Mouse (Mus musculus) large intestine, adult 2 months (tissue): ENCODE data around the gene Sergef. TPM values are rescaled to one million over a fixed set of nuclear protein-coding genes. Genes with fewer than 3 reads are reported as not detected.

Experiments
- DNase-seq: peaks from one replicate; pipeline ENCODE4 v3.0.0-alpha.2; 2012; ENCODE audit warnings: low read depth, low spot score
- WGBS: fragments of 180-500 bp; shearing (Covaris S2); methylation state at CpG from one replicate; pipeline ENCODE4 v1.1.7; 2018; 5-methylcytosine and 5-hydroxymethylcytosine counted together
- polyA plus RNA-seq: library from polyadenylated mRNA; depleted of rRNA; stranded (reverse); fragments of >200 nt; gene quantifications from 2 replicates; pipeline ENCODE4 v1.2.3, GENCODE M21; 2012

The Sergef gene
- polyA plus RNA-seq, 1 experiment, result 8.1 TPM

DNA sequence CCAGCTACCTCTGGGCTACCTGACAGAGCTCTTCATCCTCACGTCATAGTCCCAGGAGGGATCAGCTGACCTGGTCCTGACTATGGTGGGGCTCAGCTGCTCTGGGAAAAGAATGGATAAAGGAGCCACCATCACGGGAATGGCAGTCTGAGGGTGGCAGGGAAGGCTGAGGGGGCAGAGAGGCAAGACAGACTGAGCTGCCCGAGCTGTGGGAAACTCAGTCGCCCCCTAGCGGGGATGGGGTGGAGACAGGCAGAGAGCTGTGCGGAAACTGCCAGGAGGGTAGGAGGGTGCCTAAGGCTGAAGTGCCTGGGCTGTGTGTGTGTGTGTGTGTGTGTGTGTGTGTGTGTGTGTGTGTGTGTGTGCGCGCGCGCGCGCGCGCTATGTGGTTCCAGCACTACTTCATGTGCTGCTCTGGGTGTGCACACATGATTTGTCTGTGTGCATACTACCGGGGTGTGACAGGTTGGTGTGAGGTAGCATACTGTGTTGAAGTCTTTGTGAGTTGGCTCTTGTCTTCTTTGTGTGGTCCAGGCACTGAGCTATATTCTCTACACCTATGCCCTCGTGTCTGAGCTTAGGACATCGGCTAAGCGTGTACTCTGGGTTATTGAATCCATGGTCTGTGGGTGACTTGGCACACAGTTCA, 216.7 kb downstream of the Sergef start:
- WGBS, result 57% methylated on average over 18 of the region's 18 CpGs
- no peak for DNase-seq

DNA sequence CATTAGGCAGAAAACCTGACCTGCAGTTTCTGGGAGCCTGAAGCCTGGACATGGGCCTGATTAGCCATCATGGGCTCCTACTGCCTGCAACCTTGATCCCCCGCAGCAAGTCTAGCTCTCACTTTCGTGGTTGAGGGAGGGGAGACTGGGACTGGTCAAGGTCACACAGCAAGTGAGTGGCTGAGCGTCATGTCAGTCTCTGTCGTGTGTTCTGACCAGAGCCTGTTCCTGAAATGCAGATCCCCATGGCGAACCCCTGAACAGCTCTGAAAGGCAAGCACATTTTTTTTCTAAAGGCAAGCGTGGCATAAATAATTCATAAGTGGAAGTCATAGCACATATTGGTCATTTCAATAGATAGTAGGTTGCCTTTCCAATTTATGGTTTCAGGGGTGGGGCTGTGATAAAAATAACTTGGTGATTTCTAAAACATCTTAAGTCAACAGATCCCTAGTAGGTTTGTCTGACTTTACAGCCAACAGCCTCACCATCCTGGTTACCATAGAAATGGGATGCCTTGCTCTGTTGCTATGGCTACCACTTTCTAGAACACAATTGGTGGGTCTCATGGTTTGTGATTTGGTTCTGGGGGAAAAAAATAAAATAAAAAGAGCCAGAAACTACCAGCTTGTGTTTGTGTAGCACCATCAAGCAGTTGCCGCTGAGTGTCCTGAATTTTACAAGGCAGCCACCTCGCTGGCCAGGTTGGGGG, 217.4 kb downstream of the Sergef start:
- DNase-seq, result no peak
- 61% methylated on average over 8 of the region's 8 CpGs for WGBS

DNA sequence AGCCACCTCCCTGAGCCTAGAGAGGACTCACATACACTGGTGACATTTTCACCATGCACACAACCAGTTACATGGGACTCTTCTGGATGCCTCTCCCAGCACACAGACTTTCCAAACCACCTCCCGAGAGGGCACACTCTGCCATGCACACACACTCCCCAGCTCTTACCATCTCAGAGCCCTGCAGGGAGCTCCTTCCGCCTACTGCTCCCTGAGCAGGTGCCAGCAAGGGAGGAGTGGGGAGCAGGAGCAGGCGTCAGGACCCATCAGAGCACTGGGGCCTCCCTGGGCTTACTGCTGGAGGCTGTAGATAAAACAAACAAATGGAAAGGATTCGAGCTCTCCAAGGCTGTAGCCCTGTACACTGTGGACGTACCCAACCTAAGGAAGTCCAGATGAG, 218.1 kb downstream of the Sergef start:
- no peak for DNase-seq
- 25% methylated on average over 5 of the region's 5 CpGs for WGBS

DNA sequence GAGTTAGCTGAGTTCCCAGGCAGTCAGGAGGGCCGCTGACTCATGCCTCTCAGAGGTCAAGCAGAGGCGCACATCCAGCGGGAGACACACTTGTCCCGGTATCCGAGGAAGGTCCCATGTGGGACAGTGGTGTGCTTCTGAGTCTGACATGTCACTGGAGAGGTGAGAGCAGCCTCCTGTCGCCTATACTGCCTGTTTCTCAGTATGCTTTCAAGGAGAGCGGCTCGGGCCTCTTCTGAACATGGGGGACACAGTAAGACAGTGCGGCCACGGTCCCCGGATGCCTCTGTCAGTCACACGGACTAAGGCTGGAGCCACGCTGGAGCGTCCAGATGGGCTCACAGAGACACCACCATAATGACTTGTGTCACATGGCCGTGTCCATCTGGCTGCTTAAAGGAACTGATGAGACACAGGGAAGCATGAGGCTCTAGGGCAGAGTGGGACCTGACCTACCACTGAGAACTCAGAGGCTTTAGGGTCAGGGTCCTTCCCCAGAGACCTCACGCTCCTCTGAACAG, 221.4 kb downstream of the Sergef start:
- 73% methylated on average over 16 of the region's 16 CpGs for WGBS
- no peak for DNase-seq

DNA sequence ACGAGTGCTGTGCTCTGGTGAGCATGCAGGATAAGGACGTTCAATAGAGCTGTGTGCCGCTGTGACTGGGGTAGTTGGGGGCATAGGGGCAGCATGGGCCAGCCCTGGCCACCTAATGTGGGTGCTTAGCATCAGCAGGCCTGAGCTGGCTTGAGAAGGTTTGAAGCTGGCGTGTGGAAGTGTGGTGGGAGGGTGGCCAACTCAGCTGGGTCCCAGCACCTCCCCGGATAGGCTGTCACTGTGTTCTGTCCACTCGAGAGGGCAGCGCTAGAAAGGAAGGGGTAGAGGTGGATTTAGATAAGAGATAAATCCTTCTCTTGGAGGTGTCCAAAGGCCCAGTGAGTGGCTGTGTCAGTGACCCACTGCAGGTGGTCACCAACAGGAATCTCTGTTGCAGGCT, 222.1 kb downstream of the Sergef start:
- WGBS, result 78% methylated on average over 7 of the region's 7 CpGs
- DNase-seq, result no peak

DNA sequence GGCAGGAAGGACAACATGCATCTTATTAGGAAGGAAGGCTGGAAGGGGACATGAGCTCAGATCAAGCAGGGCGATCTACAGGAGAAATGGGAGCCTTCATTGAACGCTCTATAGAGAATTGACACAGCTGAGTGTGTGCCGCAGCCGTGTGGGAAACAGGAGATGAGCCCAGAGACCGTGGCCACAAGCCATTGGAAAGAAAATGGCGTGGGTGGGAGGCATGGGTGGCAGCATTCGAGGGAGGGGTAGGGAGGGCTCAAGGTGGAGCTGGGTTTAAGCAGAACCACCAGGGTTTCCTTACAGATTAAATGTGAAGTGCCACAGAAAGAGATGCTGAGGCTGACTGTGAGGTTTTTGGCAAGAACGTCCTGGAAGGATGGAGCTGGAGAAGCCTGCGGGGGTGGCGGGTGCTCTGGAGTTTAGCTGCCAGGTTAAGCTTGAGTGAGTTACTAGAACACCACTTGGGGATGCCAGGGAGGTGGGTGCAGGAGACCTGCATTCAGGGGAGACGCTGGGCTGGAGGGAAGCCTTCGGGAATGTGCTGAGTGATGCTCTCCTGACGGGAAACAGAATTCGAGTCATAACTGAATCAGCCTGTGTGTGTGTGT, 223.7 kb downstream of the Sergef start:
- WGBS, result 71% methylated on average over 14 of the region's 14 CpGs
- no peak for DNase-seq

DNA sequence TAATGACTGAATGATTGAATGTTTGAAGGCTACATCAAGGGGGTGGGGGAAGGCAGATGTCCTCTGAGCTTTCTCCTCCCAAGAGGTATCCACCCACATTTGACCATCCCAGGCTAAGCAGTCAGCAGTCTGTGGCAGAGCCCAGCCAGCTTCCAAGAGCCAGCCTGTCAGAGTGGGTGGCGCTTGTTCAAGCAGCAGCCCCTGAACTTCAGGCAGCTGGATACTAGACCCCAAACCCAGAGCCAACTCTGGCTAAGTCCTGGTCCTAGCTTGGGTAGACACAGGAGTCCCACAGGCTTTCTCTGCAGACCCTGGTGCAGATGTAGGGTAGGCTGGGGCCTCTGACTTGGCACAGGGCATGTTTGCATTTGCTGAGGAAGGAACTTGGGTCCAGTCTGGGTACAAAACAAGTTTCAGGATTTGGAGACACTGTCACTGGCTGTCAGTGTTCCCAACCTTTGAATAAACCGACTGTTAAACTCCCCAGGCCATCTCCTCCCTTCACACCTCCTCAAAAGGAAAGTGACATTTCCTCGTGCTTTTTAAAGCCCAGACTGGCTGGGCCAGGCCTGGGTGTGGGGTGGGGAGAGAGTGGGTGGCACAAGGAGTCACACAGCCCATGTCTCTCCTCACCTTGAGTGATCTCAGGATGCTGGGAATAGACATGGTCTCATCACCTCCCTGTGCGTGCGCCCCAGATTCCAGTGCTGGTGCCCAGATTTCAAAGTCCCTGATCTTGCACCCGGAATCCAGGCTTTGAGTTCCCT, 225.5 kb downstream of the Sergef start:
- no peak for DNase-seq
- WGBS, result 59% methylated on average over 6 of the region's 6 CpGs

DNA sequence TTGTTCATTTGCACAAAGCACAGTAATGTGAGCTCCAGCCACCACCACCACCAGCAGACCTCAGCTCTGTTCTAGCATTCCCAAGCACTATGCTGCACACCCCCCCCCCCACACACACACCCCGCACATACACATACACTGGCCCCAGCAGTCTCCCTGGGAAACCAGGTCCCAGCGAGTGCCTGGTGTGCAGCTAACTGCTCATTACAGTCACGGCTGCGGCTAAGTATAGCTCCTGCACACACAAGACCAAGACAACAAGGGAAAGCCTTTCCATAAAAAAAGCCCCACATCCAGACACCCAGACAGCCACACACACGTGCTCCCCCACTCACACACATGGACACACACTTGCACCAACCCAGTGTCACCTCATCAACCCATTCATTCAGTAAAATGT, 226.8 kb downstream of the Sergef start:
- DNase-seq, result no peak
- whole genome bisulfite sequencing, result 77% methylated on average over 5 of the region's 5 CpGs

DNA sequence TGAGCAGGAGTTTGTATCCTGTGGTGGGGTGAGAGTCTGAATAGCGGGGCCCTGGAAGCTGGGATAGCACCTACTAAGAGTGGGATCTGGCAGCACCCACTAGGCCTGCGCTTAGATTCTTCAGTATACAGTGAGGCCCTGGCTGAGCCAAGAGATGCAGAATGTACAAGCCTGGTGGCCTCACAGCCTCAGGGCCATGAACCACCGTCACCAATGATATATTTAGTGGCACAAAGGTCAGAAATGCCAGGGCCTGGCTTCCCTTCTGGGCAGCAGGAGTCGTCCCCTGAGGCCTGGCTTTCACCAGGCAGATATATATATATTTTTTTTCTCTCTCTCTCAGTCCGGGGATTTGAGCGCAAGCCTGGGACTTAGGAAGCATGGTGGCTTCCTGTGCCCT, 228.9 kb downstream of the Sergef start:
- DNase-seq, result no peak
- 75% methylated on average over 6 of the region's 6 CpGs for WGBS

DNA sequence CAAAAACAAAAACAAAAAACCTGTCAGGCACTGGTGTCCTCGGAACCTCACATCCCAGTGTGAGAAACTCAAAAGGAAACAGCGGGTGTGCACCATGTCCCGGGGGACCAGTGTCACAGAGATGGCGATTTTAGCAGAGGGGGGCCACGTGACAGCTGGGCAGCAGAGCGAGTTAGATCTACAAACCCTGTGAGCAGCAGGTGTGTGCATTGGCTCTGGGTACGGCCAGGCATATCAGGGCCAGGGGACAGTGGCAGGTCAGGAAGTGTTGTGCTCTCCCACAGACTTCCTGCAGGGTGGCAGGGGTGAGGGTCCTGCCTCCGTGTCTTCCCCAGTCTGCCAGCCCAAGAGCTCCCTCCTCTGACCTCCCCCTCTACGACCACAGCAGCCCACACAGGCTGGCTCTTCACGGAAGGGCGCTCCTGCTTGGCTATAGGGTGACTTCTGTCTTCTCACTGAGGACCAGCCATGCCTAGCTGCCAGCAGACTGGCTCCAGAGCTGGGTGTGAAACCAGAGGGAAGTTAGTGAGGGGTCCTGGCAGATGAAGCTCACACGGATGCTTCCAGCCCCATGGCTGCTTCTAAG, 230.3 kb downstream of the Sergef start:
- DNase-seq, result no peak
- 47% methylated on average over 12 of the region's 12 CpGs for WGBS

DNA sequence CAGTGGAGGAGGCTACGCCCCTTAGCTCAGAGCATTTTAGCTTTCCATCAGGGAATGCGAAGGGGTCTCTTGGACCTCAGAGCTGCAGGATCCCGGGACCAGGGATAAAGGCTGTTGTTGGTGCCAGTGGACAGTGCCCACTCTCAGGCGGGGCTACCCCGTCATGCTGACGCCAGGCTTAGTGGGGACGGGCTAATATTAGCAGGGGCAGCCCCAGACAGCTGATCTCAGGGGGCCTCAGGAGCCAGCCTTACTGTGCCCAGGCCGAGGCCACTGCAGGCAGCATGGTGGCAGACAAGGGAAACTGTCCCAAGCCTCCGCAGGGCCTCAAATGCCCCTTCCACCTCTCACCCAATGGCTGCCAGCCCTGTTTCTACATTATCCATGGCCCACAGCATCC, 231.0 kb downstream of the Sergef start:
- WGBS, result 79% methylated on average over 9 of the region's 9 CpGs
- DNase-seq, result no peak

DNA sequence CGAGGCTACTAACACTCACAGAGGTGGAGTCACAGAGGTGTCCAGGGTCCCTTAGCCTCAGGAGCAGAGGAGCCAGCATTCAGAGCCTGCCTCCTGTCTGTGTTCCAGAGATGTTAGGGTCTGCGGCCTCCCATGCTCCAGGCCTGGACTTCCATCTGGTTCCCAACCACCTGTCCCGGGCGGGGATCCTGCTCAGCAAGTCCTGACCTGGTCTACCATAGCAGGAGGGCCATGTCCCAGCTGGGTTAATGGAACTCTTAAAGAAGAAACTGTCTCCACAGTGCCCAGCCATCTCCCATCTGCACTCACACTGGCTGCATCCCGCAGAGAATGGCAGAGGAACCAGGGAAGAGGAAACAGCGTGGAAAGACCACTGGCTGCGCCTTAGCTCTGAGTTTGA, 234.9 kb downstream of the Sergef start:
- WGBS, result 76% methylated on average over 7 of the region's 7 CpGs
- DNase-seq, result no peak

DNA sequence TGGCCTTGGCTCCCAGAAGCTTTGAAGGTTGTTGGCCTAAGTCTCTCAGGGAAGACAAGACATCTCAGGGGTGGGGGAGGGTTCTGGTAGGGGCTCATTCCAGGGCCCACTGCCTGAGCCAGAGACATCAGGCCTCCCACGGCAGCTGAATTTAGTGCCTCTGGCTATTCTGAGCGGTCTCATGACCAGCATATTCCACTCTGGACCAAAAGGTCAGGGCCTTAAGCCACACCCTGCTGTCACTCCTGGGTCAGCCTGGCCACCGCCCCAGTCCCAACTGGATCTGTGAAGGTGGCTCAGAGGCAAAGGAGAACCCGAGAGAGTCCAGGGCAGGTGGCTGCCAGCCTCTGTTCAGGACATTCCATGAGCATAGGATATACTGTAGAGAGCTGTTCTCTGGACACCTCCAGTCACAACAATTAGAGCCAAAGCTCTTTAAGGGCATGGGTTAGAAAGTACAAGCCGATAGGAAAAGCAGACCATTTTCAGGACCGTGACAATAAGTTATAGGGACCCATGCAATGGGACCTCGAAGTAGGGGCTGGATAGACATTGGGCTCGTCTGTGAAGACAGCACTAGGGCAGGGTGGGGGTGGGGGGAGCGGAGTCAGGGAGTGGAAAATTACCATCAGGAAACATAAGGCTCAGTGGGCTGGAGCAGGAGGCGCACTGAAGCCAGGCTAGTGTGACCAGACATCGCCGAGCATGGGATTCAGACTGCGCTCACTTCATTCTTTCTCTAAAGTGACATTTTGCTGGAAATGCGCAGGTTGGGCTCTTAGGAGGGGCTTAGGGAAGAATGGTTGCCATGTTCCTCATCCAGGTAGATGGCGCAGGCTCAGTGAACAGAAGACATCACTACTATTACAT, 235.8 kb downstream of the Sergef start:
- DNase-seq, result no peak
- WGBS, result 77% methylated on average over 15 of the region's 15 CpGs

DNA sequence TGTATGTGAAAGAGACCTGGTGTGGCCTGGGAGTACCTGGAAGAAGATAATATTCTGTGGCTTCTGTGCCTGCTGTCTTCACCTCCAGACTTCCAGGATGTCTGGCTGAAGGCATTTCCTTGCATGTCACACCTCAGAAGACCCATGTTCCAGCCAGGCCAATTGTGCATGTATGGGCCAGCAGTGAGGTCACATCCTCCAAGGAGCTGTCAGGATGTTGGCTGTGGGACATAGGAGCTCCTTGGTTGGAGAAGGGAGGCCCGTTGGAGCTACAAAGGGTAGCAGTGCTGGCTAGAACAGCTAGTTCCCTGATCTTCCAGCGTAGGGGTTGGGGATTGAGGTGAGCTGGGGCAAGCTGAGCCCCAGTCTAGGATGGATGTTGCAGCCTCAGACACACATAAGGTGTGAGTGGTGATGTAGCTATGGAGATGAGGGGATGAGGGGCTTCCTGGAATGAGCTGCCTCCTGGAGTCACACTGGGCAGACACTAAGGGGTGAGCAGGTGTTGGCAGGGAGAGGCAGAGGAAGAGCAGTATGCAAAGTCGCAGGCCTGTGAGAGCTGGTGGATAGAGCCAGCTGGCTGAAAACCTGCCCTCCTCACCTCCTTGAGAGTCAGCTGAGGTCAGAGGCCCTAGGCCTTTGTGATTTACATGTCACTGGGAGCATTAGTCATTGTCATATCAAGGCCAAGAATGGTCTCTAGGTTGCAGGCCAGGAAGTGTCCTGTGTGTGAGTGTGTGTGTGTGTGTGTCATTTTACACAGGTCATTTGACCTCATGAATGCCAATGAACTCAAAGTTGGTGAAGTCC, 238.0 kb downstream of the Sergef start:
- no peak for DNase-seq
- WGBS, result 63% methylated on average over 3 of the region's 3 CpGs

DNA sequence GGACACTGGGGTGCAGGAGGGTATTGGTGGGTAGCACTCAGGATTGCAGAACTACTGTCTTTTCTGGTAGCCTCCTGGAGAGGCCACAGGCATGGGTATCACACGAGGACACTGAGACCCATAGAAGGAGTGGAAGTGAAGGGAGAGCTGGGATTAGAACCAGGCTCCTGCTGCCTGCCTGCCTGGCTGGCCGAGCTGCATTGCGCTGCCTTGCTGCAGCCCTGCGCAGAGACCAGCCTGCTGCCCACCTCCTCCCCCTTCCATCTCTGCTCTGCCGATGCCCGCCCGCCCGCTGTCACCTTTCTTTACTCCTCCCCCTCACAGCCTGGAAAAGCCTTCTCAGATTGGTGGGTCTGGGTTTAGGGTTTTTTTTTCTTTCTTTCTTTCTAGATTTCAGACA, 239.3 kb downstream of the Sergef start:
- 55% methylated on average over 8 of the region's 8 CpGs for WGBS

DNA sequence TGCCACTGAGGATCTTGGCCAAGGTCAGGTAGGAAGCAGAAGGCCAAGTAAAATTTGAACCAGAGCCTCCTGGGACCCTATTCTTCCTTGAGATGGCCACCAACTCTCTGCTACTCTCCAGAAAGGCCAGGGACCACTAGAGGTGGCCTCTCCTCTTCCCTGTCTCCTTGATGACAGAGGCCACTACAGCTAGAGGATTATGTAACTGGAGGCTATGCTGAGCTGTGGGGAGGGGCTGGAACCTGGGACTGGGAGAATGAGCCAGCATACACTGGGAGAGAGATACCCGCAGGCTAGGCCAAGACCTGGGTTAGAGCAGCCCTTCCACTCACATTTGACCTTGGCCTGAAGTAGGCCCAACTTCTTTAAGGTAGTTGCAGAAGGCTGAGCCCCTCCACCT, 239.9 kb downstream of the Sergef start:
- WGBS, result 74% methylated on average over 1 of the region's 1 CpGs
- no peak for DNase-seq

More for the DNA sequence above, 239.3 kb downstream of the Sergef start:
- no peak for DNase-seq

DNA sequence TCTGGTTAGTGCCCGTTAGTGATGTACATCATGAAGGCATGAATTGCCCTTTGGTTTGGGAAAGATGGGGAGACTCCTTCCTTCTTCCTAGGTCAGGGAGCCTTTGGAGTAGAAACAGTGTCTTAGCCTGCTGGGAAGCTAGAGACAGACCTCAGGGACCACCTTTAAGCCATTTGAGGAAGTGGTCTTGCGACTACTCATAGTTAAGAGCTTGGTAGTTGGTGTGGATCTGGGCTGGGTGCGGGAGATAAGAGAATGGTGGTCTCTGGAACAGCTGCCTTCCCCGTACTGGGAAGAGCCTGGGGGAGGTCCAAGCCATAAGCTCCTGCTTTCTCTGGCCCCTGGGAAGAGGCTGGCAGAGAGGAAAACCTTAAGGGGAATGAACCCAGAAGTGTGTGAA, 241.0 kb downstream of the Sergef start:
- DNase-seq, result no peak
- WGBS, result 72% methylated on average over 4 of the region's 4 CpGs

DNA sequence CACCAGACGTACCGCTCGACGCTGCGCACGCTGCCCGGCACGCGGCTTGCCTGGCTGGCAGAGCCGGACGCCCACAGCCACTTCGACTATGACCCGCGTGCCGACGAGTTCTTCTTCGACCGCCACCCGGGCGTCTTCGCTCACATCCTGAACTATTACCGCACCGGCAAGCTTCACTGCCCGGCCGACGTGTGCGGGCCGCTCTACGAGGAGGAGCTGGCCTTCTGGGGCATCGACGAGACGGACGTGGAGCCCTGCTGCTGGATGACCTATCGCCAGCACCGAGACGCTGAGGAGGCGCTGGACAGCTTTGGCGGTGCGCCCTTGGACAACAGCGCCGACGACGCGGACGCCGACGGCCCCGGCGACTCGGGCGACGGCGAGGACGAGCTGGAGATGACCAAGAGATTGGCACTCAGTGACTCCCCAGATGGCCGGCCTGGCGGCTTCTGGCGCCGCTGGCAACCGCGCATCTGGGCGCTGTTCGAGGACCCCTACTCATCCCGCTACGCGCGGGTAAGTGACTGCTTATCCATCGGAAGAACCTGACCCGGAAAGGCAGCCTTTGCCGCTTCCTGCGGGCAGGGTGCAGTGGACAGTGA, 241.8 kb downstream of the Sergef start:
- DNase-seq, result no peak
- 16% methylated on average over 70 of the region's 70 CpGs for WGBS
